Mouse (Mus musculus): ENCODE measurements around the gene Wfdc16.

The Wfdc16 gene

GRCm38 (mm10) chr2:164638696-164639095 is at the start of gene Wfdc16:
TSS of gene Wfdc16 (minus strand) at chr2:164638796.
- no peak for DNase-seq (ENCODE audit: low spot score in 2 of 2)

DNA sequence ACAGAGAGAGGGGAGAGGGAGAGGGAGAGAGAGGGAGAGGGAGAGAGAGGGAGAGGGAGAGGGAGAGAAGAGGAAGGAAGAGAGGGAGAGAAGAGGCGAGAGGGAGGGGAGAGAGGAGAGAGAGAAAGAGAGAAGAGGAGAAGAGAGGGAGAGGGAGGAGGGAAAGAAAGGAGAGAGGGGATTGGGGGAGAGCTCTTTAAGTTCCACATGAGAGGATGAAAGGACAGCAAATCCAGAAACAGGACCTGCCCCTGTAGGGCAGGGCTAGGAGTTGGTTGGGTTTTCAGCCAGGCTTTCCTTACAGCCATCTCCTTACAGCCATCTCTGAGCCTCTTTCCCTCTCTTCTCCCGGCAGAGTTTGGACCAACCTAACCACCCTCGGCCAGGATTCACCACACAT is 46.2 kb upstream of the Wfdc16 start, which contains the start of gene Wfdc13:
Wfdc13 (plus strand) TSS at position 301 of the 400 bp plus-strand sequence.
- no peak for DNase-seq (ENCODE audit: low spot score in 2 of 2)

DNA sequence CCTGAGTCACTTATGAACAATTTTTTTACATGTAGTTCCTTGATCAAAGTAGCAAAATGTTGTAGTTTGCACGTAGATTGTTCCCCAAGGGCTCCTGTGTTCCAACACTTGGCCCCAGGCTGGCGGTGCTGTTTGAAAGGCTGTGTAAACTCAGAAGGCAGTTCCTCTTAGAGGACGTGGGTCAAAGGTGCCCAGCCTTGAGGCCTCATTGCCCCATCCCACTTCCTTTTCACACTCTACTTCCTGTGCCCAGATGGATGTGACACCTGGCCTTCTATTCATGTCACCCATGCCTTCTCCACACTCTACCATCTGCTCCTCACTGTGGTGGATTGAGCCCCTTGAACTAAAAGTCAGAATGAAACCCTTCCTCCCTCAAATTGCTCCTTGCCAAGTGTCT is 41.3 kb upstream of the Wfdc16 start:
- no peak for DNase-seq (ENCODE audit: low spot score in 2 of 2)

DNA sequence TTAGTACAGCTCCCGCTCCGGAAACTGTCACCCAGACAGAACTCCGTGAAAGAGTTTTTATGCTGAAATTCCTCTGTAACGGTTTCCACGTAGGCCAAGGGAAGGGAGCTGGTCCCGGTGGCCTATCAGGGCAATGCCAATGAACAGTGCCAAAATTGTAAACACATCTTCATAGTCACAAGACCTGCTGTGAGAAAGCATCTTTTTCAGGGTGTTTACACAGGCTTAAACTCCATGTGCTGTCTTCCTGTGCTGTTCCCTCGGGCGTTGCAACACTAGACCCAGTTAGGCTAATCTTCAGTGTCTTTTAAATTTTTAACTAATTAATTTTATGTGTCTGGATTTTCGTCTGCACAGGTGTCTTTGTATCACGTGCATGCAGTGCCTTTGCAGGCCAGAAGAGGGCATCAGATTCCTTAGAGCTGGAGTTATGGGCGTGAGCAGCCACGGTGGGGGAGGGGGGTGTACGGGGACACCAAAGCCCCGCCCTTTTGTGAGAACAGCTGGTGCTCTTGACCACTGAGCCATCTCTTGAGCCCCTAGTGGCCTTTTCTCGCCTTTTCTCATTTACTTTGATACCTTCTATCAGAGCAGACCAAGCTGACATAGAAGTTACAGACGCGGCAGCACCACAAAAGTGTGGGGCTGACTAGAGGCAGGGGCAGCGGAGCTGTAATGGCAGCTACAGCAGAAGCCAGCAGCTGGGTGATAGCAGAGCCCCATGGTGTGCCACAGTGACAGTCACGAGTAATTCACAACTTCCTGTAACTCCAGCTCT is 40.4 kb upstream of the Wfdc16 start:
- peak; percentile 55 to 60 for DNase-seq (ENCODE audit: low spot score in 2 of 2)

GRCm38 (mm10) chr2:164676916-164677685 is 38.5 kb upstream of the Wfdc16 start:
- no peak for DNase-seq (ENCODE audit: low spot score in 2 of 2)

- DNase-seq (ENCODE audit: low spot score in 2 of 2) = no peak
Observed at GRCm38 (mm10) chr2:164676103-164676502, 37.5 kb upstream of the Wfdc16 start.

GRCm38 (mm10) chr2:164673987-164674386 is 35.4 kb upstream of the Wfdc16 start, which contains the start of gene Wfdc11:
TSS of gene Wfdc11 (minus strand) at chr2:164674087.
- peak; percentile 4 to 18 for DNase-seq (ENCODE audit: low spot score in 2 of 2)

GRCm38 (mm10) chr2:164670938-164671337 is 32.3 kb upstream of the Wfdc16 start:
- no peak for DNase-seq (ENCODE audit: low spot score in 2 of 2)

GRCm38 (mm10) chr2:164670261-164670660 is 31.7 kb upstream of the Wfdc16 start:
- DNase-seq (ENCODE audit: low spot score in 2 of 2) = no peak

GRCm38 (mm10) chr2:164664851-164665250 is 26.3 kb upstream of the Wfdc16 start:
- no peak for DNase-seq (ENCODE audit: low spot score in 2 of 2)

- no peak for DNase-seq (ENCODE audit: low spot score in 2 of 2)
Observed at GRCm38 (mm10) chr2:164656483-164656882, 17.9 kb upstream of the Wfdc16 start, which contains the start of gene Wfdc9. TSS of gene Wfdc9 (minus strand) at chr2:164656583.

DNA sequence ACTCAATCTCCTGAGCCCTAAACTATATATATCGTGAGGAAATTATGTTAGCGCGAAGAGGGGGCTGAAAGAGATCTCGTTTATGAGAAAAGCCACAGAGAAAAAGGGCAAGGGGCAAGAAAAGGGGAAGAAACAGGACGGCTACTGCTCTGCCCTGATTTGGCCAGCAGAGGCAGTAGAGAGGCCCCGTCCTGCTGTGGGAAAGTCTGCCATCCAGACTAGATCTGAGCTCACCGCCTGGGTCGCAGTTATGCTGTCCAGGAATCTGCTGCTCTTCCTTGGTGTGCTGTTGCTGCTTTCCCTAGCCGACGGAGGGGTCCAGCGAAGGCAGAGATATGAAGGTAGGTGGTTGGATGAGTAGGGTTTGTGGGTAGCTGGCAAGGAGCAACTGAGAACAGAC is 17.3 kb upstream of the Wfdc16 start, which contains the start of gene Wfdc10:
Wfdc10 (plus strand) TSS at position 189 of the 400 bp plus-strand sequence.
- DNase-seq (ENCODE audit: low spot score in 2 of 2) = peak; percentile 29 to 36

- DNase-seq (ENCODE audit: low spot score in 2 of 2) = no peak
Observed at GRCm38 (mm10) chr2:164641881-164642673, 3.5 kb upstream of the Wfdc16 start.

DNA sequence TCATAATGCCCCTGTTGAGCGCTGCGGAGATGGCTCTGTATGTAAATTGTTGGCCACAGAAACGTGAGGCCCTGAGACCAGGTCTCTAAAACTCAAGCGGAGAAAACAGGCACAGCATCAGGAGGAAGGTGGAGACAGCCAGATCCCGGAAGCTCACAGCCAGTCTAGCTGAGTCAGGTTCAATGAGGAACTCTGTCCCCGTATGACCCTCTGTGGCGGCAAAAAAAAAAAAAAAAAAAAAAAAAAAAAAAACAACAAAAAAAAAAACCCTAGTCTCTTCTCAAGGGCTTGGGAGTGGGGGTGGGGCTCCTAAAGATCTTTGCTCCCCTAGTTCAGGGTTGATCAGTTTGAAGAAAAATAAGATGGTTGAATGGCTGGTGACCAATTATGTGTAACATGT is 2.5 kb upstream of the Wfdc16 start:
- DNase-seq (ENCODE audit: low spot score in 2 of 2) = no peak

GRCm38 (mm10) chr2:164635266-164635665 is 3.3 kb downstream of the Wfdc16 start:
- DNase-seq (ENCODE audit: low spot score in 2 of 2) = no peak

DNA sequence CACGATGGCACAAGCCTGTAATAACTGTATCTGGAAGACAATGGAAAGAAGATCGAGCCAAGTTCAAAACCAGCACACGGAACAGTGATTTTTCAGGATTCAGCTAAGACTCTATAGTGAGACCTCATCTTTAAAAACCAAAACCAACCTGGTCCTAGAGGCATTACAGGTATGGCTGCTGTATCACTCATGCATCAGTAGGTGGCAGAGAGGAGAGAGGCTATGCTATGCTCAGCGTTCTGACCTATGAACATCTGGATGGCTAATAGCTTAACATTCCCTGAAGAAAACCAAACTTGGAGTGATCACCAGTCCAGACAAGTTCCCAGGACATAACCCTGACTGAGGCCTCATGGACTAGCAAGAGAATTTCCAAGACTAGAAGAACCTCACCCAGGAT is 16.8 kb downstream of the Wfdc16 start:
- no peak for DNase-seq (ENCODE audit: low spot score in 2 of 2)

GRCm38 (mm10) chr2:164619050-164619449 is 19.5 kb downstream of the Wfdc16 start:
- DNase-seq (ENCODE audit: low spot score in 2 of 2) = no peak

DNA sequence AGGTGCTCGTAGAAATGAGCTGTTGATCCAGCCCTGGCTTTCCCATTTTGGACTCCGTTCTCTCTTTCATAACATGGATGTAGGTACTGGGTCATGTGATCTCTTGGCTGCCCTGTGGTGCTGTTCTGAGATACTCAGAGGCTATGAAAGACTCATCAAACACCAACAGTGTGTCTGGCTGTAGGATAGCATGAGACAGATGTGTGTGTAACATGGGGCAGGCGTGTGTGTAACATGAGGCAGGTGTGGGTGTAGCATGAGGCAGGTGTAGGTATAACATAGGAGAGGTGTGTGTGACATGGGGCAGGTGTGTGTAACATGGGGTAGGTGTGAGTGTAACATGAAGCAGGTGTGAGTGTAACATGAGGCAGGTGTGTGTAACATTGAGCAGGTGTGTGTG is 23.2 kb downstream of the Wfdc16 start:
- no peak for DNase-seq (ENCODE audit: low spot score in 2 of 2)

GRCm38 (mm10) chr2:164613471-164613870 is 25.1 kb downstream of the Wfdc16 start, which contains the start of the genes Wfdc6b and Wfdc8:
TSS of gene Wfdc6b (plus strand) at chr2:164613522.
TSS of gene Wfdc8 (minus strand) at chr2:164613626.
- peak in 1 of 2 experiments; percentile 43 for DNase-seq (ENCODE audit: low spot score in 2 of 2)

- DNase-seq (ENCODE audit: low spot score in 2 of 2) = no peak
Observed at GRCm38 (mm10) chr2:164608781-164609180, 29.8 kb downstream of the Wfdc16 start.

DNA sequence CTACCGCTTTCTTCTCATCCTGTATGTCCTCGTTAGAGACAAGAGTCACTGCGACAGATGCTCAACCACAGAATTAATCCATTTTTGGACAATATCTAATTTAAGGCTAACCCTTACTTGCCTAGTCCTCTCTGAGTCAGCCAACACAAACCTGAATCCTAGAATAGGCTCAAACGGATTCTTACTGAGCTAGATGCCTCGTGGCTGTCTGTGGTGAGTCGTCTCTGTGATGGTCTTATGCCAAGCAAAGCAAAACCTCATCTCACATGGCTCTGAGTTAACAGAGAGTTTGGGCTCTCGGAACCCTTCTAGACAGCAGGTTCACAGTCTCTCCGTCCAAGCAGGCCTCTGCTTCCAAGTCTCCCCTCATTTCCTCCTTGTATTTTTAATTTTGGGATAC is 34.2 kb downstream of the Wfdc16 start:
- no peak for DNase-seq (ENCODE audit: low spot score in 2 of 2)

DNA sequence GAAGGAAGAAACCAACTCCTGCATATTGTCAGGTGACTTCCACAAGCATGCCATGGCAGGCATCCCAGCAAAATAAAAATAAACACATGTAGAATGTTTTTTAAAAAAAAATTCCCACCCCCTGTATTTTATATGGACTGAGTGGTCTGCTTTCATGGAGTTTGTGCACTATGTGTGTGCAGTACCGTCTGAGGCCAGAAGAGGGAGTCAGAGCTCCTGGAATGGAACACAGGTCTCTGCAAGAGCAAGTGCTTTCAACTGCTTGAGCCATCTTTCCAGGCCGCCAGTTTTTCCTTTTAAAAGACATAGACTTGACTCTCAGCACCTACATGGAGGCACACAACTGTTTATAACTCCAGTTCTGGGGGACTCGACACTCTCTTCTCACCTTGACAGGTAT is 35.1 kb downstream of the Wfdc16 start:
- DNase-seq (ENCODE audit: low spot score in 2 of 2) = no peak
